24 mouse cellular contexts compared by ENCODE assay signal in genomic region chr9:45599377-45599776, GRCm38 (mm10).
DNase-seq lines count a peak whose midpoint lies in the region; ATAC-seq and TF ChIP-seq lines count a peak whose summit lies in the region.
"Had no signal": no experiment of that assay in that cellular context is flagged by ENCODE, and none has a peak within 500 bp of the region (broad histone marks: within the 10 kb centered on the region; RNA-seq: fewer than 3 reads in every experiment).

No protein-coding gene starts in this region.

- no peak overlapping the region for H3K4me2 ChIP-seq in midbrain, embryonic 13.5 days (replicated peaks)
- H3K4me2 ChIP-seq: embryonic facial prominence, embryonic 15.5 days; forebrain, embryonic 13.5 days; heart, embryonic 13.5 days; hindbrain, embryonic 14.5 days; limb, embryonic 12.5 days; liver, embryonic 15.5 days; lung, embryonic 14.5 days; stomach, embryonic 15.5 days had no signal

- H3K27ac ChIP-seq in midbrain, embryonic 10.5 days (replicated peaks), result 0 out of 2 replicates have a peak overlapping the region, but pooled peaks have one; percentile 28
- H3K27ac ChIP-seq in midbrain, embryonic 13.5 days, result no peak overlapping the region
- H3K27ac ChIP-seq in olfactory bulb, adult 2 months (ENCODE audit: insufficient read depth, low read depth, low read length), result peak overlapping the region; percentile 97
- H3K27ac ChIP-seq: embryonic facial prominence, embryonic 10.5 days; embryonic facial prominence, embryonic 15.5 days; forebrain, embryonic 13.5 days; heart, embryonic 13.5 days; hindbrain, embryonic 14.5 days; limb, embryonic 12.5 days; liver, embryonic 15.5 days; stomach, embryonic 15.5 days had no signal

- H3K4me1 ChIP-seq in midbrain, embryonic 10.5 days, result peaks cover 5% of the 10 kb centered on the region; the same call in 1 of the 2 replicates
- H3K4me1 ChIP-seq in midbrain, embryonic 13.5 days (replicated peaks), result peaks cover 7% of the 10 kb centered on the region
- peaks cover 58% of the 10 kb centered on the region for H3K4me1 ChIP-seq in olfactory bulb, adult 2 months (ENCODE audit: control insufficient read depth, insufficient read depth, low read length)
- H3K4me1 ChIP-seq: embryonic facial prominence, embryonic 10.5 days; embryonic facial prominence, embryonic 15.5 days; heart, embryonic 13.5 days; limb, embryonic 12.5 days; liver, embryonic 15.5 days; stomach, embryonic 15.5 days had no signal

- no peaks in the 10 kb centered on the region for H3K36me3 ChIP-seq in midbrain, embryonic 10.5 days
- no peaks in the 10 kb centered on the region for H3K36me3 ChIP-seq in midbrain, embryonic 13.5 days
- H3K36me3 ChIP-seq: embryonic facial prominence, embryonic 10.5 days; embryonic facial prominence, embryonic 15.5 days; heart, embryonic 13.5 days; limb, embryonic 12.5 days; liver, embryonic 15.5 days; stomach, embryonic 15.5 days had no signal

- ATAC-seq in frontal cortex, adult (ENCODE audit: low TSS enrichment), result peak; percentile 62; the same call in 1 of the 2 replicates
- no peak for ATAC-seq in midbrain, embryonic 13.5 days
- ATAC-seq: forebrain, embryonic 13.5 days; intestine, postnatal 0 days had no signal

- no peak for TF ChIP-seq POLR2A in olfactory bulb, adult 2 months (IDR thresholded peaks at IDR 0.05; ENCODE audit: insufficient read depth, low read depth, low read length)

- no peaks in the 10 kb centered on the region for H3K27me3 ChIP-seq in midbrain, embryonic 10.5 days (ENCODE audit: low read depth, poor library complexity, severe bottlenecking)
- no peaks in the 10 kb centered on the region for H3K27me3 ChIP-seq in midbrain, embryonic 13.5 days
- H3K27me3 ChIP-seq: embryonic facial prominence, embryonic 15.5 days; forebrain, embryonic 13.5 days; liver, embryonic 15.5 days; stomach, embryonic 15.5 days had no signal

- H3K9ac ChIP-seq in midbrain, embryonic 13.5 days (replicated peaks), result no peak overlapping the region
- H3K9ac ChIP-seq: embryonic facial prominence, embryonic 15.5 days; forebrain, embryonic 13.5 days; heart, embryonic 13.5 days; hindbrain, embryonic 14.5 days; limb, embryonic 12.5 days; liver, embryonic 15.5 days; lung, embryonic 14.5 days; stomach, embryonic 15.5 days had no signal

- H3K9me3 ChIP-seq in midbrain, embryonic 10.5 days (replicated peaks), result no peaks in the 10 kb centered on the region
- H3K9me3 ChIP-seq in midbrain, embryonic 13.5 days, result no peaks in the 10 kb centered on the region
- H3K9me3 ChIP-seq: embryonic facial prominence, embryonic 10.5 days; embryonic facial prominence, embryonic 15.5 days; forebrain, embryonic 13.5 days; heart, embryonic 13.5 days; limb, embryonic 12.5 days; liver, embryonic 15.5 days; stomach, embryonic 15.5 days had no signal

- 68% methylated on average over 4 of the region's 4 CpGs for WGBS in midbrain, embryonic 10.5 days
- WGBS in midbrain, embryonic 13.5 days, result 62% methylated on average over 4 of the region's 4 CpGs
- WGBS in olfactory bulb, adult 2 months, result 14% methylated on average over 4 of the region's 4 CpGs

- H3K4me3 ChIP-seq in midbrain, embryonic 10.5 days, result no peak overlapping the region
- H3K4me3 ChIP-seq in midbrain, embryonic 13.5 days (replicated peaks), result no peak overlapping the region
- no peak overlapping the region for H3K4me3 ChIP-seq in olfactory bulb, adult 2 months (ENCODE audit: insufficient read depth, low read depth, low read length)
- H3K4me3 ChIP-seq: embryonic facial prominence, embryonic 10.5 days; embryonic facial prominence, embryonic 15.5 days; forebrain, embryonic 13.5 days; heart, embryonic 13.5 days; limb, embryonic 12.5 days; liver, embryonic 15.5 days; stomach, embryonic 15.5 days had no signal

- TF ChIP-seq CTCF in olfactory bulb, adult 2 months (IDR thresholded peaks at IDR 0.05; ENCODE audit: insufficient read depth, low read depth, low read length), result no peak

- DNase-seq in cerebellum, adult 9-10 months, result peak; percentile 63
- no peak for DNase-seq in cerebellum, postnatal 4 days (ENCODE audit: low spot score in 2 of 2)
- no peak for DNase-seq in frontal cortex, postnatal 14 days (ENCODE audit: low spot score in 2 of 2)
- DNase-seq in midbrain, embryonic 10.5 days (ENCODE audit: low spot score), result no peak
- DNase-seq: adrenal gland, postnatal 14 days; heart, postnatal 10 days; kidney, adult 9 months; kidney, postnatal 10 days; layer of hippocampus, adult 9-11 months; lung, embryonic 14.5 days; lung, postnatal 14 days; right cerebral cortex, postnatal 25 days had no signal
